Mouse (Mus musculus): ENCODE results near the gene Acad9. TPM values are rescaled to one million over a fixed set of nuclear protein-coding genes. Genes with fewer than 3 reads are reported as not detected.

Acad9 gene
- total RNA-seq, 1 experiment, result 41.9 TPM

DNA sequence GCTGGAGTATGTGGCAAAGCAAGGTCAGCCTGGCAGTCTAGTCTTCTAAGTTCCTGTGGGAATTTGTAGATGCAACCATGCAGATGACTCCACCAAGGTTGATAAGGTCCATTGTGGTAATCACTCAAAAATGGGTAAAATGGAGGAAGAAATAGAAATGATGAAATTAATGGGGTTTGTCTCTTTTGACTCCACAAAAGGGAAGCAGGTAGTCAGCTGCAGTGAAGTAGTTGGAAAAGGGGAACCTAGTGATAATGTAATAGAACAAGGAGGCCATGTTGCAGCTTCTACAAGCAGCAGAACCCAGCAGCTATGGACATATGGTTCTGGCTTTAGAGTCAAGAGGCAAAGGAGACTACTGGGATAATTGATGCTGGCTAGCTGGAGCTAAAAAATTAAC lies 70.4 kb downstream of the Acad9 start:
- TF ChIP-seq ZC3H11A (IDR thresholded peaks at IDR 0.05; ENCODE audit: borderline replicate concordance, low read depth, low read length) (no peak), CHD2 (IDR thresholded peaks at IDR 0.05; ENCODE audit: low read depth, low read length) (no peak), ZNF384 (IDR thresholded peaks at IDR 0.05; ENCODE audit: low read depth, low read length) (no peak), HCFC1 (IDR thresholded peaks at IDR 0.05; ENCODE audit: borderline replicate concordance, insufficient read depth, low read length) (no peak), MAFK (IDR thresholded peaks at IDR 0.05; ENCODE audit: insufficient read depth, low read depth, low read length) (no peak)
- DNase-seq (ENCODE audit: low read depth, low spot score), result no peak
- H3K4me3 ChIP-seq (ENCODE audit: insufficient read depth in 1 of 2, low read depth in 1 of 2, low read length in 2 of 2, poor library complexity in 1 of 2, severe bottlenecking in 1 of 2), result no peak overlapping the region
- H3K27ac ChIP-seq (ENCODE audit: insufficient read depth, low read depth, low read length, poor library complexity, severe bottlenecking), result no peak overlapping the region
- H3K9ac ChIP-seq (ENCODE audit: insufficient read depth, low read depth, low read length, poor library complexity, severe bottlenecking), result no peak overlapping the region
- H3K4me1 ChIP-seq (ENCODE audit: control insufficient read depth in 2 of 2, insufficient read depth in 2 of 2, low read length in 2 of 2, poor library complexity in 1 of 2), result no peaks in the 10 kb centered on the region
- H3K36me3 ChIP-seq (ENCODE audit: control insufficient read depth, insufficient read depth, low read length, poor library complexity, severe bottlenecking), result no peaks in the 10 kb centered on the region
- in situ Hi-C loops (cut with MboI; ENCODE audit: low sequenced_read_pairs in 2 of 2, unreplicated experiment in 2 of 2), result no loop called here
- no peaks in the 10 kb centered on the region for H3K9me3 ChIP-seq (ENCODE audit: control insufficient read depth, insufficient read depth, low read depth, low read length)

DNA sequence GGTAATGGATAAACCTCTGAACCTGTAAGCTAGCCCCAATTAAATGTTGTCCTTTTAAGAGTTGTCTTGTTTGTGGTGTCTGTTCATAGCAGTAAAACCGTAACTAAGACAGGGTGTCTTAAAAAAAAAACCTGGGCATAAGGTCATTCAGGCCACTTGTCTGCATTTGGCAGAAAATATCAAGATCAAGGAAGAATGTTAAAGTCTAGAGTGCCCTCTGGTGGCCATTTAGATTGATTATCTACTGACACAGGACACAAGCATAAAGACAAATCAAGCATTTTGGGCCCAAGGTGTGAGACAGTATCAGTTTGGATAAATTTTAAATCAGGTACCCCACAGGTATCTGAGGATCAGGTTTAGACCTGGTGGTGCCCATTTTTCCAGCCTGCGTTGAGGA lies 71.8 kb downstream of the Acad9 start:
- H3K27ac ChIP-seq (ENCODE audit: insufficient read depth, low read depth, low read length, poor library complexity, severe bottlenecking), result no peak overlapping the region
- no peaks in the 10 kb centered on the region for H3K36me3 ChIP-seq (ENCODE audit: control insufficient read depth, insufficient read depth, low read length, poor library complexity, severe bottlenecking)
- TF ChIP-seq HCFC1 (IDR thresholded peaks at IDR 0.05; ENCODE audit: borderline replicate concordance, insufficient read depth, low read length) (no peak), ZC3H11A (IDR thresholded peaks at IDR 0.05; ENCODE audit: borderline replicate concordance, low read depth, low read length) (0 out of 2 replicates have a peak, but pooled peaks have one; percentile 16)
- DNase-seq (ENCODE audit: low read depth, low spot score), result peak; percentile 66
- in situ Hi-C loops (cut with MboI; ENCODE audit: low sequenced_read_pairs in 2 of 2, unreplicated experiment in 2 of 2), result no loop called here
- no peaks in the 10 kb centered on the region for H3K9me3 ChIP-seq (ENCODE audit: control insufficient read depth, insufficient read depth, low read depth, low read length)
- no peaks in the 10 kb centered on the region for H3K4me1 ChIP-seq (ENCODE audit: control insufficient read depth in 2 of 2, insufficient read depth in 2 of 2, low read length in 2 of 2, poor library complexity in 1 of 2)
- no peak overlapping the region for H3K9ac ChIP-seq (ENCODE audit: insufficient read depth, low read depth, low read length, poor library complexity, severe bottlenecking)
- H3K4me3 ChIP-seq (ENCODE audit: insufficient read depth in 1 of 2, low read depth in 1 of 2, low read length in 2 of 2, poor library complexity in 1 of 2, severe bottlenecking in 1 of 2), result no peak overlapping the region

DNA sequence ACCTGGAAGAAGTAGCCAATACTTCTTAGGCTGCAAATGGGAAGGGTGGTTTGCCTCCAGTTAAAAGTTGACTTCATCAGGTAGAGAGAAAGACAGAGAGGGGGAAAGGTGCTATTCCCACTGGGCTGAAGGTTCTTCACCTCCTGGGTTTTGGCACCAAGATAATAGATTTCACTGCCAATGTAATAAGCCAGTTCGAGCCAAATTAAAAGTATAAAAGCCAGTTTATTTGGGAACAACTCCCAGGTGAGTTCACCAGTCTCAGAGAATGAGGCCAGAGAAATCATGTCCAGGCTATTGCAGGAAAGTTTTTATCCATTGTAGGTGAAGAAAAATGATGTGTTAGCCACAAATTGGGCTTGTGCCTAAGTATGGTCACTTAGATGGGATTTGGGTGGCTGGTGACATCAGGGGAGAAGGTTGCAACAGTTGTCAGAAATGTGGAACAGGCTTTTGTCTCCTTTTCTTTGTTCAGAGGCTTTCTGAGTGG lies 72.4 kb downstream of the Acad9 start:
- no peaks in the 10 kb centered on the region for H3K36me3 ChIP-seq (ENCODE audit: control insufficient read depth, insufficient read depth, low read length, poor library complexity, severe bottlenecking)
- no peak overlapping the region for H3K4me3 ChIP-seq (ENCODE audit: insufficient read depth in 1 of 2, low read depth in 1 of 2, low read length in 2 of 2, poor library complexity in 1 of 2, severe bottlenecking in 1 of 2)
- TF ChIP-seq HCFC1 (IDR thresholded peaks at IDR 0.05; ENCODE audit: borderline replicate concordance, insufficient read depth, low read length), result no peak
- no peak for TF ChIP-seq MAFK (IDR thresholded peaks at IDR 0.05; ENCODE audit: insufficient read depth, low read depth, low read length)
- no peak for TF ChIP-seq ZC3H11A (IDR thresholded peaks at IDR 0.05; ENCODE audit: borderline replicate concordance, low read depth, low read length)
- TF ChIP-seq ZNF384 (IDR thresholded peaks at IDR 0.05; ENCODE audit: low read depth, low read length), result no peak
- TF ChIP-seq CHD2 (IDR thresholded peaks at IDR 0.05; ENCODE audit: low read depth, low read length), result no peak
- H3K4me1 ChIP-seq (ENCODE audit: control insufficient read depth in 2 of 2, insufficient read depth in 2 of 2, low read length in 2 of 2, poor library complexity in 1 of 2), result no peaks in the 10 kb centered on the region
- no peak for DNase-seq (ENCODE audit: low read depth, low spot score)
- no peak overlapping the region for H3K9ac ChIP-seq (ENCODE audit: insufficient read depth, low read depth, low read length, poor library complexity, severe bottlenecking)
- no peaks in the 10 kb centered on the region for H3K9me3 ChIP-seq (ENCODE audit: control insufficient read depth, insufficient read depth, low read depth, low read length)
- H3K27ac ChIP-seq (ENCODE audit: insufficient read depth, low read depth, low read length, poor library complexity, severe bottlenecking), result no peak overlapping the region
- in situ Hi-C loops (cut with MboI; ENCODE audit: low sequenced_read_pairs in 2 of 2, unreplicated experiment in 2 of 2), result no loop called here

DNA sequence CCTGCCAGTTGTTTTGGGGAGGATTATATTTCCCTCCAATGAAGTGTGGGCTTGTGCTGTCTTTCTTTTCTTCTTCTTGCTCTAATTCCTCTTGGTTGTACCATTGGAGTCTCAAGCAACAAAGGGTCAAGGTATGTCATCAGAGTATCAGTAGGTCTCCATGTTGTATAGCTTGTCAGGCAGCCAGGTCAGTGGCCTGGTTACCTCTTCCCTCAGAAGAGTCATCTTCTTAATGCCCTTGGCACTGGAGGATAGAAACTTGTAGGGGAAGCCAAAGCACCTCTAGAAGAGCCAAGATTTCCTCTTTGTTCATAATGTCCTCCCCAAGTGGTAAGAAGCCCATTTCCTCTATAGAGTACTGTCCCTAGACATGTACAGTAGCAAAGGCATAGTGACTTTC lies 73.2 kb downstream of the Acad9 start:
- no peaks in the 10 kb centered on the region for H3K9me3 ChIP-seq (ENCODE audit: control insufficient read depth, insufficient read depth, low read depth, low read length)
- no peak for DNase-seq (ENCODE audit: low read depth, low spot score)
- TF ChIP-seq ZNF384 (IDR thresholded peaks at IDR 0.05; ENCODE audit: low read depth, low read length) (no peak), MAFK (IDR thresholded peaks at IDR 0.05; ENCODE audit: insufficient read depth, low read depth, low read length) (no peak), HCFC1 (IDR thresholded peaks at IDR 0.05; ENCODE audit: borderline replicate concordance, insufficient read depth, low read length) (no peak)
- no peak overlapping the region for H3K9ac ChIP-seq (ENCODE audit: insufficient read depth, low read depth, low read length, poor library complexity, severe bottlenecking)
- H3K36me3 ChIP-seq (ENCODE audit: control insufficient read depth, insufficient read depth, low read length, poor library complexity, severe bottlenecking), result no peaks in the 10 kb centered on the region
- H3K27ac ChIP-seq (ENCODE audit: insufficient read depth, low read depth, low read length, poor library complexity, severe bottlenecking), result no peak overlapping the region
- H3K4me3 ChIP-seq (ENCODE audit: insufficient read depth in 1 of 2, low read depth in 1 of 2, low read length in 2 of 2, poor library complexity in 1 of 2, severe bottlenecking in 1 of 2), result no peak overlapping the region
- H3K4me1 ChIP-seq (ENCODE audit: control insufficient read depth in 2 of 2, insufficient read depth in 2 of 2, low read length in 2 of 2, poor library complexity in 1 of 2), result no peaks in the 10 kb centered on the region
- in situ Hi-C loops (cut with MboI; ENCODE audit: low sequenced_read_pairs in 2 of 2, unreplicated experiment in 2 of 2), result no loop called here

Other genes with a start within 250 kb of the Acad9 start
- gene Dcun1d1, start 128.5 kb upstream of the Acad9 start, total RNA-seq (2012; rRNA removed), result 28.2 and 32.3 TPM in 2 replicates
- 16.6 and 20.3 TPM in 2 replicates for gene Mccc1, start 65.3 kb upstream of the Acad9 start, total RNA-seq (2012; rRNA removed)
- gene Ccdc144b, start 12.4 kb upstream of the Acad9 start, total RNA-seq (2012; rRNA removed), result not detected in 2 replicates
- gene D3Ertd254e, start 85.0 kb downstream of the Acad9 start, total RNA-seq (2012; rRNA removed), result 10.6 and 13.3 TPM in 2 replicates
- not detected in 2 replicates for gene Qrfpr, start 156.3 kb downstream of the Acad9 start, total RNA-seq (2012; rRNA removed)

Data from ES-E14 (cell line).